Mouse (Mus musculus) forebrain, embryonic 10.5 days (tissue): ENCODE measurements around the gene Il21. TPM values are rescaled to one million over a fixed set of nuclear protein-coding genes. Genes with fewer than 3 reads are reported as not detected.
A peak's percentile ranks its signal among the peaks of the same experiment; 100 is the strongest.

Source experiments
- DNase-seq: peaks from one replicate; pipeline ENCODE4 v3.0.0-alpha.2; 2017; ENCODE audit warnings: low spot score; ENCODE audit errors: extremely low spot score
- H3K27ac ChIP-seq: fragments of 300-500 bp; sonication (generic); 2 replicates; pipeline ENCODE4 v1.5.1; 2016; ENCODE audit warnings: mild to moderate bottlenecking
- H3K27me3 ChIP-seq: fragments of 300-500 bp; sonication (generic); 2 replicates; pipeline ENCODE4 v1.6.1; 2016; ENCODE audit warnings: mild to moderate bottlenecking; ENCODE audit not compliant: poor library complexity, severe bottlenecking
- H3K36me3 ChIP-seq: fragments of 300-500 bp; sonication (generic); replicated peaks from 2 replicates; pipeline ENCODE4 v1.6.1; 2016; ENCODE audit warnings: mild to moderate bottlenecking, moderate library complexity
- H3K4me1 ChIP-seq: fragments of 300-500 bp; sonication (generic); 2 replicates; pipeline ENCODE4 v1.6.1; 2016
- H3K4me3 ChIP-seq: fragments of 300-500 bp; sonication (generic); 2 replicates; pipeline ENCODE4 v1.5.1; 2016; ENCODE audit warnings: mild to moderate bottlenecking, moderate library complexity
- H3K9me3 ChIP-seq: fragments of 300-500 bp; sonication (generic); 2 replicates; pipeline ENCODE4 v1.6.1; 2016; ENCODE audit warnings: mild to moderate bottlenecking, moderate library complexity
- WGBS: fragments of 180-500 bp; shearing (Covaris S2); methylation state at CpG from one replicate; pipeline ENCODE4 v1.1.7; 2016; 5-methylcytosine and 5-hydroxymethylcytosine counted together
- microRNA-seq: library from miRNA; unstranded; fragments of <30 nt; microRNA quantifications from one replicate; pipeline ENCODE4, GENCODE M21; 2017
- polyA plus RNA-seq: library from polyadenylated mRNA; unstranded; fragments of >200 nt; fragmentation: Nextera tagmentation; extraction: Ambion mirVana; gene quantifications from 2 replicates; pipeline ENCODE4 v1.2.1, GENCODE M21; 2016

The Il21 gene
- polyA plus RNA-seq, 1 experiment from 2014 or later = not detected

GRCm38 (mm10) chr3:37181041-37181440 lies 51.4 kb downstream of the Il21 start:
- H3K9me3 ChIP-seq = no peaks in the 10 kb centered on the region
- DNase-seq = no peak
- WGBS = 19% methylated on average over 2 of the region's 2 CpGs

GRCm38 (mm10) chr3:37180039-37180743 lies 52.2 kb downstream of the Il21 start:
- Histone ChIP-seq H3K4me1 (peaks cover 25% of the 10 kb centered on the region), H3K27me3 (no peaks in the 10 kb centered on the region), H3K4me3 (no peak overlapping the region), H3K9me3 (no peaks in the 10 kb centered on the region), H3K27ac (no peak overlapping the region), H3K36me3 (no peaks in the 10 kb centered on the region)
- no peak for DNase-seq
- 83% methylated on average over 12 of the region's 12 CpGs for WGBS

More at GRCm38 (mm10) chr3:37181041-37181440, 51.4 kb downstream of the Il21 start:
- Histone ChIP-seq H3K27me3 (no peaks in the 10 kb centered on the region), H3K4me3 (no peak overlapping the region), H3K36me3 (no peaks in the 10 kb centered on the region), H3K4me1 (peaks cover 25% of the 10 kb centered on the region), H3K27ac (0 out of 2 replicates have a peak overlapping the region, but pooled peaks have one; percentile 56)

GRCm38 (mm10) chr3:37179472-37179871 lies 53.0 kb downstream of the Il21 start:
- Histone ChIP-seq H3K4me1 (peaks cover 25% of the 10 kb centered on the region), H3K9me3 (no peaks in the 10 kb centered on the region), H3K4me3 (no peak overlapping the region), H3K27me3 (no peaks in the 10 kb centered on the region), H3K36me3 (no peaks in the 10 kb centered on the region), H3K27ac (no peak overlapping the region)
- DNase-seq = no peak
- 94% methylated on average over 9 of the region's 9 CpGs for WGBS

- Histone ChIP-seq H3K27me3 (no peaks in the 10 kb centered on the region), H3K4me3 (no peak overlapping the region), H3K36me3 (no peaks in the 10 kb centered on the region), H3K27ac (no peak overlapping the region), H3K9me3 (0 out of 2 replicates have a peak, but pooled peaks cover 5% of the 10 kb centered on the region), H3K4me1 (no peaks in the 10 kb centered on the region)
- DNase-seq = no peak
- WGBS = 78% methylated on average over 10 of the region's 10 CpGs
Measured at GRCm38 (mm10) chr3:37174711-37175572, 57.5 kb downstream of the Il21 start.

- Histone ChIP-seq H3K27ac (no peak overlapping the region), H3K4me1 (no peaks in the 10 kb centered on the region), H3K9me3 (0 out of 2 replicates have a peak, but pooled peaks cover 5% of the 10 kb centered on the region), H3K36me3 (no peaks in the 10 kb centered on the region), H3K27me3 (no peaks in the 10 kb centered on the region), H3K4me3 (no peak overlapping the region)
- no peak for DNase-seq
- 93% methylated on average over 8 of the region's 8 CpGs for WGBS
Measured at GRCm38 (mm10) chr3:37173285-37173684, 59.2 kb downstream of the Il21 start.

Small RNA genes within 50 kb of the gene (microRNA-seq; reads per million reads assigned to microRNA genes)
- gene Gm24169 = not detected

Other genes starting within 250 kb of the Il21 start
- 0.33 and 0.36 TPM in 2 replicates for gene Adad1, start 169.1 kb downstream of the Il21 start, polyA plus RNA-seq
- 0.17 and 0.38 TPM in 2 replicates for gene Il2, start 106.7 kb downstream of the Il21 start, polyA plus RNA-seq
- gene Bbs12, start 79.9 kb upstream of the Il21 start, polyA plus RNA-seq = 9.8 and 10.2 TPM in 2 replicates
- gene Cetn4, start 80.1 kb upstream of the Il21 start, polyA plus RNA-seq = 2.4 and 2.7 TPM in 2 replicates
- gene Fgf2, start 115.7 kb upstream of the Il21 start, polyA plus RNA-seq = 0.36 and 0.80 TPM in 2 replicates
- gene Spata5, start 187.3 kb upstream of the Il21 start, polyA plus RNA-seq = 56.2 and 56.4 TPM in 2 replicates
- gene Nudt6, start 187.6 kb upstream of the Il21 start, polyA plus RNA-seq = 4.5 and 5.1 TPM in 2 replicates